Mouse (Mus musculus) embryonic fibroblast, embryonic 13.5 days (primary cell): ENCODE results near the gene Dnah9. TPM values are rescaled to one million over a fixed set of nuclear protein-coding genes. Genes with fewer than 3 reads are reported as not detected.

ENCODE experiments used
- H3K27ac ChIP-seq: 2 replicates; pipeline ENCODE4 v1.5.1; 2012; ENCODE audit warnings: low read length, control low read depth, inconsistent platforms; ENCODE audit not compliant: insufficient read depth
- H3K4me1 ChIP-seq: 2 replicates; pipeline ENCODE4 v1.6.1; 2011; ENCODE audit warnings: low read length; ENCODE audit not compliant: control insufficient read depth, insufficient read depth
- H3K4me3 ChIP-seq: 2 replicates; pipeline ENCODE4 v1.5.1; 2011; ENCODE audit warnings: mild to moderate bottlenecking, control low read depth, low read length; ENCODE audit not compliant: insufficient read depth
- CTCF ChIP-seq: IDR thresholded peaks from 2 replicates; pipeline ENCODE4 v1.5.1; 2011; ENCODE audit warnings: mild to moderate bottlenecking, control low read depth, low read length, moderate library complexity, borderline replicate concordance; ENCODE audit not compliant: insufficient read depth
- POLR2A ChIP-seq: IDR thresholded peaks from 2 replicates; pipeline ENCODE4 v1.6.1; 2011; ENCODE audit warnings: low read depth, mild to moderate bottlenecking, control low read depth, low read length, moderate library complexity
- polyA plus RNA-seq: library from polyadenylated mRNA; stranded (reverse); fragments of >200 nt; gene quantifications from 2 replicates; pipeline ENCODE4 v1.2.4, GENCODE M21; 2011; ENCODE audit warnings: low read depth; ENCODE audit not compliant: missing spikeins, insufficient read length

Gene Dnah9
- polyA plus RNA-seq, 1 experiment: not detected

- no peak overlapping the region for H3K27ac ChIP-seq
- no peaks in the 10 kb centered on the region for H3K4me1 ChIP-seq
- TF ChIP-seq CTCF (no peak), POLR2A (no peak)
- H3K4me3 ChIP-seq: no peak overlapping the region
These were observed 321.9 kb downstream of the Dnah9 start for GRCm38 (mm10) chr11:65846446-65846845.

- H3K4me1 ChIP-seq: no peaks in the 10 kb centered on the region
- no peak overlapping the region for H3K27ac ChIP-seq
- no peak for TF ChIP-seq POLR2A
These were observed 329.4 kb downstream of the Dnah9 start for GRCm38 (mm10) chr11:65838999-65839398.

GRCm38 (mm10) chr11:65824556-65824955 is 343.8 kb downstream of the Dnah9 start:
- TF ChIP-seq POLR2A (no peak), CTCF (no peak)
- no peaks in the 10 kb centered on the region for H3K4me1 ChIP-seq
- no peak overlapping the region for H3K4me3 ChIP-seq
- no peak overlapping the region for H3K27ac ChIP-seq

More at GRCm38 (mm10) chr11:65838999-65839398, 329.4 kb downstream of the Dnah9 start:
- no peak overlapping the region for H3K4me3 ChIP-seq

GRCm38 (mm10) chr11:65820877-65821276 is 347.5 kb downstream of the Dnah9 start:
- peaks cover 3% of the 10 kb centered on the region; the same call in 1 of the 2 replicates for H3K4me1 ChIP-seq
- TF ChIP-seq POLR2A (no peak), CTCF (peak; percentile 89; the same call in 1 of the 2 replicates)
- H3K4me3 ChIP-seq: no peak overlapping the region
- no peak overlapping the region for H3K27ac ChIP-seq

- H3K4me3 ChIP-seq: no peak overlapping the region
- no peak overlapping the region for H3K27ac ChIP-seq
- peaks cover 3% of the 10 kb centered on the region; the same call in 1 of the 2 replicates for H3K4me1 ChIP-seq
- TF ChIP-seq CTCF (peak; percentile 5; the same call in 1 of the 2 replicates), POLR2A (no peak)
These were observed 348.1 kb downstream of the Dnah9 start for GRCm38 (mm10) chr11:65820280-65820679.

GRCm38 (mm10) chr11:65818193-65818592 is 350.2 kb downstream of the Dnah9 start:
- H3K4me1 ChIP-seq: peaks cover 3% of the 10 kb centered on the region; the same call in 1 of the 2 replicates
- no peak for TF ChIP-seq POLR2A
- no peak for TF ChIP-seq CTCF
- no peak overlapping the region for H3K27ac ChIP-seq
- no peak overlapping the region for H3K4me3 ChIP-seq

GRCm38 (mm10) chr11:65816237-65816636 is 352.1 kb downstream of the Dnah9 start:
- no peak for TF ChIP-seq POLR2A
- no peak for TF ChIP-seq CTCF
- Histone ChIP-seq H3K4me3 (no peak overlapping the region), H3K27ac (no peak overlapping the region), H3K4me1 (peaks cover 6% of the 10 kb centered on the region)

GRCm38 (mm10) chr11:65814381-65814780 is 354.0 kb downstream of the Dnah9 start:
- H3K27ac ChIP-seq: no peak overlapping the region
- peaks cover 6% of the 10 kb centered on the region for H3K4me1 ChIP-seq
- no peak for TF ChIP-seq POLR2A
- TF ChIP-seq CTCF: no peak
- no peak overlapping the region for H3K4me3 ChIP-seq

- TF ChIP-seq CTCF: no peak
- no peak for TF ChIP-seq POLR2A
- Histone ChIP-seq H3K4me1 (peaks cover 3% of the 10 kb centered on the region; the same call in 1 of the 2 replicates), H3K4me3 (no peak overlapping the region), H3K27ac (no peak overlapping the region)
These were observed 356.3 kb downstream of the Dnah9 start for GRCm38 (mm10) chr11:65812088-65812487.

- H3K4me3 ChIP-seq: peak overlapping the region; percentile 69
- TF ChIP-seq POLR2A (no peak), CTCF (no peak)
- no peak overlapping the region for H3K27ac ChIP-seq
- peaks cover 3% of the 10 kb centered on the region; the same call in 1 of the 2 replicates for H3K4me1 ChIP-seq
These were observed 360.8 kb downstream of the Dnah9 start for GRCm38 (mm10) chr11:65807601-65808000.
